Mouse (Mus musculus): ENCODE results near the gene Gtf2h5. TPM values are rescaled to one million over a fixed set of nuclear protein-coding genes. Genes with fewer than 3 reads are reported as not detected.

Gene Gtf2h5
- polyA plus RNA-seq (2014; fragmentation: Illumina TruSeq; extraction: RNeasy Lipid Tissue Mini Kit (QIAGEN cat#74804); ENCODE audit: low read depth, low replicate concordance), result 72.1 TPM

DNA sequence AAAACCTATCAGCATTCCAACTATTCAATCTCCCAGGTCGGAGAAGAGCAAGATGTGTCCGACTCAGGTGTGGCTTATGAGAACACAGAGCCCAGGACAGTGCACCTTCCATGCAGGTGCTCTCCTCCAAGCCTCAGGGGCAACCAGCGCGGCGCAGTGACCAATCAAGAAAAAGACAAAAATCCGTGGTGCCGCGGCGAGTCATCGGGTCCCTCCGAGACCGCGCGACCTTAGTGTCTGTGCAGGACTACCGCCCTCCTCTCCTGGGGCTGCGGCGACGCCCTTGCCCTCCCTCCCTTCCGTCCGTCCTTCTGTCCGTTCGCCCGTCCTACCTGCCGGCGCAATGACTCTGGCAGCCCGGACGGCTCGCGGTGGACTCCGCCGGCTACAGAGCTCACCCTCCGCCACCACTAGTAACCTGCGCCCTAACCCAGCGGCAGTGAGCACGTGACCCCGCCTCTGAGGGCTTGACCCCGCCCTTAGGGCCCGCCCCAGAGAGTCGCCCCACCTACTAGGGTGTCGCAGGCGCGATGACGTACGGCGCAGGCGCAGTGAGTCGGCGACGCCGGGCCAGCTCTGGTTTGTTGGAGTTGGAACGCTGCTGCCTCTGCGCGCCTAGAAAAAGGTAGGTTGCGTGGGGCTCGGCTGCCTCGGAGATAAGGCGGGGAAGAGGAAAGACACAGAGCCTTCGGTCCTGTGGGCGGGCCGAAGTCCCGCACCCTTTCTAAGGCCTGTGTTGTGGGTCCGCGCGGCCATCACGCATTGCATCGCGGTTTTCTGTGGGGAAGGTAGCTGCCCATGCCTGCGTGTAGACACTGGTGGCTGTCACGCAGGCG is at the start of gene Gtf2h5, which contains the start of gene Serac1:
Gene Gtf2h5, plus strand, starts transcription at position 500 of the 836 bp plus-strand sequence.
Gene Serac1, minus strand, starts transcription at position 455 of the 836 bp plus-strand sequence.

DNA sequence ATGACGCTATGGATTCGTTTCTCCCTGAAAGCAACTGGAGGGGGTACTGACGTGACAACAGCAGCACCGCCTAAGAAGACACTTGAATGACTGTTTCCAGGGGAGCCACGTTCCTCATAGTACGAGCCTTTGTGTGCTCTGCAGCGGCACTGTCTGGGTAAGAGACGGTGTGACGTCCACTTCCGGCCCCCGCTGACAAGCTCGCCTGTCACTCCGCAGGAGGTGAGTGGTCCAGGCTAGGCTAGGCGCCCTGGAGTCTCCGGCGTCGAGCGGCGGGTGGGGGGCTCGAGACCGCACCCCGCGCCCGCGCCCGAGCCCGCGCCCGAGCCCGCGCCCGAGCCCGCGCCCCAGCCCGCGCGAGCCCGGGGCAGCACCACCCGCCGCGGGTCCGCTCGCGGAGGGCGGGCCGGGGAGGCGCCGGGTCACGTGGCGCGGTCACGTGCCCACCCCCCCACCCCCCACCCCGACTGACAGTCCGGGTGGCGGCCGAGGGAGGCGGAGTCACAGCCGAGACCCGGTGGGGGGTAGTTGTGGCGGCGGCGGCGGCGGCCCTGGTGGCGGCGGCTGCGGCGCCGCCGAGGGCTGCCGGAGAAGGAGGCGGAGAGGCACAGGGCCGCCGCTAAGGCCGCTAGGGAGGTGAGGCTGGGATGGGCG is 26.9 kb downstream of the Gtf2h5 start, which contains the start of gene Tulp4:
Gene Tulp4, plus strand, starts transcription at position 77 of the 654 bp plus-strand sequence.

Other genes starting within 250 kb of the Gtf2h5 start
- gene Snx9, start 238.5 kb upstream of the Gtf2h5 start, polyA plus RNA-seq (2014; fragmentation: Illumina TruSeq; extraction: RNeasy Lipid Tissue Mini Kit (QIAGEN cat#74804); ENCODE audit: low read depth, low replicate concordance), result 40.0 TPM
- 14.2 TPM for gene Synj2, start 138.5 kb upstream of the Gtf2h5 start, polyA plus RNA-seq (2014; fragmentation: Illumina TruSeq; extraction: RNeasy Lipid Tissue Mini Kit (QIAGEN cat#74804); ENCODE audit: low read depth, low replicate concordance)
- gene Serac1, start within 50 bp of the Gtf2h5 start, polyA plus RNA-seq (2014; fragmentation: Illumina TruSeq; extraction: RNeasy Lipid Tissue Mini Kit (QIAGEN cat#74804); ENCODE audit: low read depth, low replicate concordance), result 5.5 TPM
- 41.1 TPM for gene Tulp4, start 26.7 kb downstream of the Gtf2h5 start, polyA plus RNA-seq (2014; fragmentation: Illumina TruSeq; extraction: RNeasy Lipid Tissue Mini Kit (QIAGEN cat#74804); ENCODE audit: low read depth, low replicate concordance)
- 8.8 TPM for gene Tmem181a, start 177.1 kb downstream of the Gtf2h5 start, polyA plus RNA-seq (2014; fragmentation: Illumina TruSeq; extraction: RNeasy Lipid Tissue Mini Kit (QIAGEN cat#74804); ENCODE audit: low read depth, low replicate concordance)
- gene Dynlt1a, start 237.7 kb downstream of the Gtf2h5 start, polyA plus RNA-seq (2014; fragmentation: Illumina TruSeq; extraction: RNeasy Lipid Tissue Mini Kit (QIAGEN cat#74804); ENCODE audit: low read depth, low replicate concordance), result 3.0 TPM